Mouse (Mus musculus): Measurements from ENCODE around the gene Acot8. TPM values are rescaled to one million over a fixed set of nuclear protein-coding genes. Genes with fewer than 3 reads are reported as not detected.

Gene Acot8
- total and polyA plus RNA-seq, 3 experiments = 30.9 to 40.3 TPM; not detected in 1

DNA sequence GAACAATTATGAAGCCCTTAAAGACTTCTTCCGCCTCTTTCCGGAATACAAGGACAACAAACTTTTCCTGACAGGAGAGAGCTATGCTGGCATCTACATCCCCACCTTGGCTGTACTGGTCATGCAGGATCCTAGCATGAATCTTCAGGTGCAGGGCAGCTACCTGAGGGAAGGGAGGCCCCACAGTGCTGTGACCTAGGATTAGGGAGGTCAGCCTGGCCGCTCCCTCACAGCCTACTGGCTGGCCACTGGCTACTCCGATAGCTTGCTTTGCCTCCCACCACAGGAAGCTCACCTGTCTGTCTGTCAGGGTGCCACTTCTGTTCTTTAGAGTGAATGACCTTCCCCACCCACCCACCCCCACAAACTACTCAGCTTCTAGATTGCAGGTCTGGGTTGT, 30.5 kb upstream of the Acot8 start:
- Histone ChIP-seq H3K9me3 (replicated peaks; ENCODE audit: insufficient read depth, low read length) (no peaks in the 10 kb centered on the region), H3K27me3 (ENCODE audit: control insufficient read depth in 1 of 2, insufficient read depth in 2 of 2, low read length in 2 of 2) (no peaks in the 10 kb centered on the region), H3K79me2 (ENCODE audit: control insufficient read depth, insufficient read depth, low read length, poor library complexity) (peaks cover 18% of the 10 kb centered on the region), H3K4me1 (ENCODE audit: control insufficient read depth in 1 of 2, insufficient read depth in 2 of 2, low read length in 2 of 2) (peaks cover 0 to 5% of the 10 kb centered on the region in 2 experiments; a peak in 1 of 4 replicates), H3K4me3 (ENCODE audit: control insufficient read depth in 1 of 2, insufficient read depth in 1 of 2, low read depth in 2 of 2, low read length in 2 of 2) (no peak overlapping the region), H3K9ac (ENCODE audit: control insufficient read depth, low read depth, low read length, poor library complexity, severe bottlenecking) (no peak overlapping the region), H3K36me3 (ENCODE audit: control insufficient read depth in 1 of 2, insufficient read depth in 2 of 2, low read length in 2 of 2) (peaks cover 2% of the 10 kb centered on the region in 2 experiments; a peak in 1 of 4 replicates), H3K27ac (ENCODE audit: control insufficient read depth, low read depth, low read length) (no peak overlapping the region)
- no peak for TF ChIP-seq GABPA (IDR thresholded peaks at IDR 0.05; ENCODE audit: low read depth, low read length)
- TF ChIP-seq ETS1 (IDR thresholded peaks at IDR 0.05; ENCODE audit: low read depth, low read length) = no peak
- no peak for TF ChIP-seq HCFC1 (IDR thresholded peaks at IDR 0.05; ENCODE audit: low read depth, low read length)
- TF ChIP-seq CHD2 (IDR thresholded peaks at IDR 0.05; ENCODE audit: low read length) = no peak
- TF ChIP-seq CTCF (IDR thresholded peaks at IDR 0.05 in 2 of 3, conservative IDR thresholded peaks at IDR 0.05 in 1 of 3; ENCODE audit: control insufficient read depth in 1 of 3, insufficient read depth in 1 of 3, low read depth in 2 of 3, low read length in 3 of 3, poor library complexity in 1 of 3, severe bottlenecking in 1 of 3) = no peak
- no peak for TF ChIP-seq ZKSCAN1 (IDR thresholded peaks at IDR 0.05; ENCODE audit: low read depth, low read length)
- no peak for DNase-seq (ENCODE audit: low read depth, low spot score)

DNA sequence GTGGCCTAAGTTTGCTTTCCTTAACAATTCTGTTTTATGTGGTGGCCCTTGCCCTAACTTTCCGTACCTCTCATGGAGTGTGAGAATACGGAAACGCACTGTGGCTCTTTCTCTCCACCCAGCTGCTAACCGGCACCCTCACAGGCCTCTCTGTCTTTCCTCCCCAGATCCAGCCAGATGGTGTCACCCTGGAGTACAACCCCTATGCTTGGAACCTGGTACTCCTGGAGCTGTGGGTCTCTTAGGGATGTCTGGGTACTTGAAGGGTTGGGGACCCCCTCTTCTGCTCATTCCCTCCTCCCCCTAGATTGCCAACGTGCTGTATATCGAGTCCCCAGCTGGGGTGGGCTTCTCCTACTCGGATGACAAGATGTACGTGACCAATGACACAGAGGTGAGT, 29.8 kb upstream of the Acot8 start:
- H3K9me3 ChIP-seq (replicated peaks; ENCODE audit: insufficient read depth, low read length) = no peaks in the 10 kb centered on the region
- H3K27me3 ChIP-seq (ENCODE audit: control insufficient read depth in 1 of 2, insufficient read depth in 2 of 2, low read length in 2 of 2) = no peaks in the 10 kb centered on the region
- TF ChIP-seq CHD1 (IDR thresholded peaks at IDR 0.05; ENCODE audit: low read depth, low read length) = no peak
- TF ChIP-seq ETS1 (IDR thresholded peaks at IDR 0.05; ENCODE audit: low read depth, low read length) = no peak
- TF ChIP-seq GABPA (IDR thresholded peaks at IDR 0.05; ENCODE audit: low read depth, low read length) = no peak
- no peak for TF ChIP-seq MYB (IDR thresholded peaks at IDR 0.05; ENCODE audit: low read depth, low read length)
- TF ChIP-seq MAFK (IDR thresholded peaks at IDR 0.05; ENCODE audit: borderline replicate concordance, low read depth, low read length) = no peak
- 0 out of 2 replicates have a peak, but pooled peaks have one; percentile 20 for TF ChIP-seq SMC3 (IDR thresholded peaks at IDR 0.05; ENCODE audit: low read depth, low read length)
- no peak for TF ChIP-seq POLR2AphosphoS2 (IDR thresholded peaks at IDR 0.05; ENCODE audit: low read length)
- no peak for TF ChIP-seq RAD21 (IDR thresholded peaks at IDR 0.05; ENCODE audit: low read depth, low read length)
- TF ChIP-seq ELF1 (IDR thresholded peaks at IDR 0.05; ENCODE audit: low read depth, low read length) = no peak
- TF ChIP-seq USF1 (IDR thresholded peaks at IDR 0.05; ENCODE audit: low read depth, low read length) = peak; percentile 31; the same call in 1 of the 2 replicates
- TF ChIP-seq KAT2A (conservative IDR thresholded peaks at IDR 0.05; ENCODE audit: low read depth, low read length) = no peak
- no peak for TF ChIP-seq TCF12 (IDR thresholded peaks at IDR 0.05; ENCODE audit: low read depth, low read length)
- TF ChIP-seq HCFC1 (IDR thresholded peaks at IDR 0.05; ENCODE audit: low read depth, low read length) = no peak
- TF ChIP-seq POLR2AphosphoS5 (IDR thresholded peaks at IDR 0.05; ENCODE audit: borderline replicate concordance, low read depth, low read length) = no peak
- TF ChIP-seq MEF2A (IDR thresholded peaks at IDR 0.05; ENCODE audit: extremely low read depth, insufficient replicate concordance, low read depth, low read length, poor library complexity, severe bottlenecking) = no peak
- TF ChIP-seq UBTF (IDR thresholded peaks at IDR 0.05; ENCODE audit: borderline replicate concordance, insufficient read depth, low read depth, low read length) = no peak
- peak in 2 of 3 experiments; percentile 18 to 20; a peak in 3 of 6 replicates for TF ChIP-seq CTCF (IDR thresholded peaks at IDR 0.05 in 2 of 3, conservative IDR thresholded peaks at IDR 0.05 in 1 of 3; ENCODE audit: control insufficient read depth in 1 of 3, insufficient read depth in 1 of 3, low read depth in 2 of 3, low read length in 3 of 3, poor library complexity in 1 of 3, severe bottlenecking in 1 of 3)
- no peak for TF ChIP-seq EP300 (IDR thresholded peaks at IDR 0.05; ENCODE audit: low read depth in 1 of 2, low read length in 2 of 2)
- no peak for TF ChIP-seq BHLHE40 (IDR thresholded peaks at IDR 0.05; ENCODE audit: borderline replicate concordance, low read depth, low read length)
- peaks cover 2% of the 10 kb centered on the region in 2 experiments; a peak in 1 of 4 replicates for H3K36me3 ChIP-seq (ENCODE audit: control insufficient read depth in 1 of 2, insufficient read depth in 2 of 2, low read length in 2 of 2)
- peaks cover 0 to 5% of the 10 kb centered on the region in 2 experiments; a peak in 1 of 4 replicates for H3K4me1 ChIP-seq (ENCODE audit: control insufficient read depth in 1 of 2, insufficient read depth in 2 of 2, low read length in 2 of 2)
- peak overlapping the region; percentile 56 to 86 for H3K4me3 ChIP-seq (ENCODE audit: control insufficient read depth in 1 of 2, insufficient read depth in 1 of 2, low read depth in 2 of 2, low read length in 2 of 2)
- peak overlapping the region; percentile 48; the same call in 1 of the 2 replicates for H3K27ac ChIP-seq (ENCODE audit: control insufficient read depth, low read depth, low read length)
- peak overlapping the region; percentile 82 for H3K9ac ChIP-seq (ENCODE audit: control insufficient read depth, low read depth, low read length, poor library complexity, severe bottlenecking)
- peaks cover 18% of the 10 kb centered on the region for H3K79me2 ChIP-seq (ENCODE audit: control insufficient read depth, insufficient read depth, low read length, poor library complexity)
- DNase-seq (ENCODE audit: low read depth, low spot score) = peak; percentile 52

All from MEL (cell line).